Mouse (Mus musculus) limb, embryonic 11.5 days (tissue): ENCODE results near the gene Emilin3. TPM values are rescaled to one million over a fixed set of nuclear protein-coding genes. Genes with fewer than 3 reads are reported as not detected.

Source experiments
- ATAC-seq: fragments of 200-750 bp; cut with Nextera tagmentation; 2 replicates; pipeline ENCODE4 v1.8.0; 2017; ENCODE audit warnings: low read depth; ENCODE audit not compliant: insufficient number of reproducible peaks, low FRiP score, low TSS enrichment
- DNase-seq: peaks from one replicate; pipeline ENCODE4 v3.0.0-alpha.2; 2015; ENCODE audit warnings: low spot score
- H3K27ac ChIP-seq: fragments of 300-500 bp; sonication (generic); replicated peaks from 2 replicates; pipeline ENCODE4 v1.5.1; 2014; ENCODE audit warnings: low read depth, mild to moderate bottlenecking, low read length
- H3K27me3 ChIP-seq: fragments of 300-500 bp; sonication (generic); 2 replicates; pipeline ENCODE4 v1.6.1; 2014; ENCODE audit warnings: mild to moderate bottlenecking, low read length, mixed read lengths; ENCODE audit not compliant: control insufficient read depth, insufficient read depth
- H3K36me3 ChIP-seq: fragments of 300-500 bp; sonication (generic); 2 replicates; pipeline ENCODE4 v1.6.1; 2014; ENCODE audit warnings: mild to moderate bottlenecking, low read length, moderate library complexity, mixed read lengths; ENCODE audit not compliant: control insufficient read depth, insufficient read depth
- H3K4me1 ChIP-seq: fragments of 300-500 bp; sonication (generic); 2 replicates; pipeline ENCODE4 v1.6.1; 2014; ENCODE audit warnings: low read length, mixed read lengths; ENCODE audit not compliant: control insufficient read depth, insufficient read depth
- H3K4me2 ChIP-seq: fragments of 300-500 bp; sonication (generic); 2 replicates; pipeline ENCODE4 v1.6.1; 2014; ENCODE audit warnings: low read depth, mild to moderate bottlenecking, moderate library complexity; ENCODE audit not compliant: severe bottlenecking
- H3K4me3 ChIP-seq: fragments of 300-500 bp; sonication (generic); 2 replicates; pipeline ENCODE4 v1.5.1; 2014; ENCODE audit warnings: low read depth, low read length
- H3K9ac ChIP-seq: fragments of 300-500 bp; sonication (generic); 2 replicates; pipeline ENCODE4 v1.6.1; 2014; ENCODE audit warnings: mild to moderate bottlenecking, low read length
- H3K9me3 ChIP-seq: fragments of 300-500 bp; sonication (generic); 2 replicates; pipeline ENCODE4 v1.6.1; 2016; ENCODE audit warnings: low read length; ENCODE audit not compliant: control insufficient read depth
- WGBS: fragments of 180-500 bp; shearing (Covaris S2); extraction: QIAGEN DNeasy Blood & Tissue Kit; methylation state at CpG from one replicate; pipeline ENCODE4 v1.1.7; 2014; 5-methylcytosine and 5-hydroxymethylcytosine counted together
- polyA plus RNA-seq: library from polyadenylated mRNA; unstranded; fragments of >200 nt; fragmentation: Nextera tagmentation; extraction: Ambion mirVana; gene quantifications from 2 replicates; pipeline ENCODE4 v1.2.1, GENCODE M21; 2014

Emilin3 gene
- polyA plus RNA-seq, 1 experiment from 2014 or later = 3.8 TPM

DNA sequence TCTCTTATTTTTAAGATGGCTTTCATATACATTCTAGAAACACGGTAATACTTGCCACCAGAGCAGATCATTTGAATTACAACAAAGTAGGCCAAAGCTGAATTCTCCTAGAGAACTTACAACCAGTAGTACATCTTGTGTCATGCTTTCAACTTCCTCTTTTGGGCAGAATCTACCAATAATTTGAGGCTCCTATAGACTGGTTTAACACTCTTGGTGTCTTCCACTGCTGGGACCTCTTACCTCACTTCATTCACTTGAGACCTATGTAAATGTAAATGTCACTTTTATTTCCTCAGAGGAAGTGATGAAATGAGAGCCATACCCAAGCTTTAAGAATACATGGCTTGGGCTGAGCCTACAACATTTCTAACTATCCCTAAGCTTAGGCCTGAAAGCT lies 48.0 kb downstream of the Emilin3 start:
- H3K36me3 ChIP-seq = no peaks in the 10 kb centered on the region
- H3K4me2 ChIP-seq = no peak overlapping the region
- H3K27ac ChIP-seq = no peak overlapping the region
- DNase-seq = no peak
- H3K27me3 ChIP-seq = no peaks in the 10 kb centered on the region
- WGBS = 90% methylated on average over 1 of the region's 1 CpGs
- no peaks in the 10 kb centered on the region for H3K4me1 ChIP-seq
- no peak for ATAC-seq
- H3K4me3 ChIP-seq = no peak overlapping the region
- no peak overlapping the region for H3K9ac ChIP-seq
- H3K9me3 ChIP-seq = no peaks in the 10 kb centered on the region

DNA sequence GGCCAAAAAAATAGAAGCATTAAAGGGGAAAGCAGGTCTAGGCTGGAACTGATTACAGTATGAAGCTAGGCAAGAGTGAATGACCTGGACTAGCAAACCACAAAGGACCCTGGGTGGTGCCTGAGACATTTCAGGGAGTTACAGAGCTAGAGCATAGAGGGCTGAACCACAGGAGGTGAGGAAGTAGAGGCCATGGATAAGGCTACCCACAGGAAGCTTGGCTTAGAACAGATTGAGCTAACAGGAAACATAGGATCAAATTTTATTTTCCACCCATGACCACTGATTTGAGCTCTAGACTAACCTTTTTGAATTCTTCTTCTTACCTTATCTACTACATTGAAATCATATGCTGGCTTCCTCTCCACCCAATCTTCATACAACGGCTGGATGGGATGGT lies 51.8 kb downstream of the Emilin3 start:
- no peaks in the 10 kb centered on the region for H3K27me3 ChIP-seq
- H3K9me3 ChIP-seq = no peaks in the 10 kb centered on the region
- no peak overlapping the region for H3K27ac ChIP-seq
- DNase-seq = no peak
- H3K9ac ChIP-seq = no peak overlapping the region
- no peaks in the 10 kb centered on the region for H3K4me1 ChIP-seq
- no peak for ATAC-seq
- H3K4me2 ChIP-seq = no peak overlapping the region
- no peak overlapping the region for H3K4me3 ChIP-seq
- 97% methylated on average over 1 of the region's 1 CpGs for WGBS
- H3K36me3 ChIP-seq = no peaks in the 10 kb centered on the region

Other genes starting within 250 kb of the Emilin3 start
- gene Plcg1, start 181.0 kb downstream of the Emilin3 start, polyA plus RNA-seq = 83.7 and 98.5 TPM in 2 replicates
- gene Zhx3, start 39.3 kb downstream of the Emilin3 start, polyA plus RNA-seq = 8.2 and 10.2 TPM in 2 replicates
- 0.99 and 1.2 TPM in 2 replicates for gene Lpin3, start 31.7 kb downstream of the Emilin3 start, polyA plus RNA-seq
- 39.4 and 44.7 TPM in 2 replicates for gene Chd6, start 196.7 kb upstream of the Emilin3 start, polyA plus RNA-seq